Mouse (Mus musculus): Measurements from ENCODE around the gene Ppm1h. TPM values are rescaled to one million over a fixed set of nuclear protein-coding genes. Genes with fewer than 3 reads are reported as not detected.

Gene Ppm1h
- polyA plus RNA-seq, 1 experiment from 2014 or later, result 6.5 TPM

DNA sequence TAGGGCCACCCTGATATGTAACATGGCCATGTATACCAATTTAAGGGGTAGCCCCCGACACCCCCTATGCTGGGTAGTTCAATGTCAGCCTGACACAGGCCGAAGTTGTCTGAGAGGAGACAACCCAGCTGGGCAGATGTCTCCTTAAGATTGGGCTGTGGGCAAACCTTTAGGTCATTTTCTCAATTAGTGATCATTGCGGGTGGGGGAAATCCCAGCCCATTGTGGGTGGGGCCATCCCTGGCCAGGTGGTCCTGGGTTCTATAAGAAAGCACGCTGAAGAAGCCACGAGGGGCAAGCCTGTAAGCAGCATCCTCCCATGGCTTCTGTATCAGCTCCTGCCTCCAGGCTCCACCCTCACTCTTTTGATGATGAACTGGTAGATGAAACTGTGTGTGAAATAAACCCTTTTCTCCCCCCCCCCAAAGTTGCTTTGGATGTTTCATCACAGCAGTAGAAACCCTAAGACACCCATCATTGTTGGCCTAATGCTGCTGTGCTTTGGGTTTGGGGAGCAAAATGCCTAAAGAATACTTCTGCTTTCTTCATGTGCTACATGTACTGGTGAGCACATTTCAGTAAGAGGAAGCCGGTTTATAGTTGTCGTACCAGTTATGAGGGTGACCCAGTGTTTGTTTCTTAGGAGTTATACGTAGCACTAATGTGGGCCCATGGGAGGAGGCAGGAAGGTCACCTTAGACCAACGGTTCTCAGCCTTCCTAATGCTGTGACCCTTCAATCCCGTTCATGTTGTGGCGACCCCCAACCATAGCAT is 68.8 kb downstream of the Ppm1h start:
- 90% methylated on average over 11 of the region's 11 CpGs for WGBS
- Histone ChIP-seq H3K27me3 (no peaks in the 10 kb centered on the region), H3K9ac (no peak overlapping the region), H3K4me1 (no peaks in the 10 kb centered on the region), H3K9me3 (replicated peaks) (no peaks in the 10 kb centered on the region), H3K4me3 (no peak overlapping the region), H3K36me3 (ENCODE audit: poor library complexity, severe bottlenecking) (no peaks in the 10 kb centered on the region), H3K27ac (no peak overlapping the region), H3K4me2 (no peak overlapping the region)
- ATAC-seq, result no peak

DNA sequence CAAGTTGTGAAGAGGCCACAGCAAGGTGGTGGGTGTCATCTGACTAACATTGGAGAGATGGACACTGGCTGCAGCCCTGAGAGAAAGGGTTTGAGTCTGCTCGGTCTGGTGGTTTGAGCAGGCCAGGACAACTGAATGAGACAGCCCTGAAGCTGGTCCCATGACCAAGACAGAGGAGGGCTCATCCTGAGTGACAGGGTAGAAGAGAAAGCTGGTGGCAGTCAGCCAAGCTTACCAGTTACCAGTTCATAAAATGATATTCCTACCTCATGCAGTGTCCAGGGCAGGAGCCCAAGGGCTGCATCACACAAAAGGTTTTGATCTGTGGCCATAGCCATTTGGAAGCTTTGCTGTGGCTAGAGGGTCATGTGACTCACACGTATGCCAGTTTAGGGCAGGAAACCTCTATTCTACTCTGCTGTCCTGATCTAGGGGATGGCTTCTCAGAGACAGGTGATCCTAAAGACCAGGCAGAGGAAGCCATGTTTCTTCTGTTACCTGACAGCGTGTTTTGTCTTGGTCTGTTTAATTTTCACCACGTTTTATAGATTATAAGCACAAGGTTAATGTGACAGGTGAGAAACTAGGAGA is 69.9 kb downstream of the Ppm1h start:
- Histone ChIP-seq H3K27ac (no peak overlapping the region), H3K4me3 (no peak overlapping the region), H3K4me1 (peaks cover 7% of the 10 kb centered on the region), H3K4me2 (no peak overlapping the region), H3K27me3 (no peaks in the 10 kb centered on the region), H3K9ac (no peak overlapping the region), H3K9me3 (replicated peaks) (no peaks in the 10 kb centered on the region), H3K36me3 (ENCODE audit: poor library complexity, severe bottlenecking) (no peaks in the 10 kb centered on the region)
- ATAC-seq, result no peak
- 86% methylated on average over 4 of the region's 4 CpGs for WGBS

DNA sequence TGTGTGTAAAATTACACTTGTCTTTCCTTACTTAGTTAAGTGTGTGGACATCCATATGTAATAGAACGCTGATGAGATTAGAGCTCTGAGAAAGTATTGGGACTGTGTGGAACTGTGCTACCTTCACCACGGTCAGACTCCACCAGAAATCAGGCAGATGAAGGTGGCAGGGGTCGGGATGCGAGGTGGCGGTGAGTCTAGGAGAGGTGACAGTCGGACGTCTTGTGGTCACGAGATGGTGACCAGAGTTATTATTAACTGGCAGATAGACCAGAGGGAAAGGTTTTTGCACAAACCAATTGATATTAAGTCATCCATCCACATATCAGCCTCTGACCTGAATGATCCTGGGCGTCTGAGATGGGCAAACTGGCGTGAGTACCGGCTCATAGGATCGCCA is 70.5 kb downstream of the Ppm1h start:
- no peak for ATAC-seq
- no peak overlapping the region for H3K9ac ChIP-seq
- no peak overlapping the region for H3K4me2 ChIP-seq
- no peaks in the 10 kb centered on the region for H3K9me3 ChIP-seq (replicated peaks)
- H3K4me1 ChIP-seq, result peaks cover 13% of the 10 kb centered on the region
- no peak overlapping the region for H3K4me3 ChIP-seq
- 95% methylated on average over 12 of the region's 12 CpGs for WGBS
- H3K27me3 ChIP-seq, result no peaks in the 10 kb centered on the region
- H3K36me3 ChIP-seq (ENCODE audit: poor library complexity, severe bottlenecking), result no peaks in the 10 kb centered on the region
- H3K27ac ChIP-seq, result no peak overlapping the region

DNA sequence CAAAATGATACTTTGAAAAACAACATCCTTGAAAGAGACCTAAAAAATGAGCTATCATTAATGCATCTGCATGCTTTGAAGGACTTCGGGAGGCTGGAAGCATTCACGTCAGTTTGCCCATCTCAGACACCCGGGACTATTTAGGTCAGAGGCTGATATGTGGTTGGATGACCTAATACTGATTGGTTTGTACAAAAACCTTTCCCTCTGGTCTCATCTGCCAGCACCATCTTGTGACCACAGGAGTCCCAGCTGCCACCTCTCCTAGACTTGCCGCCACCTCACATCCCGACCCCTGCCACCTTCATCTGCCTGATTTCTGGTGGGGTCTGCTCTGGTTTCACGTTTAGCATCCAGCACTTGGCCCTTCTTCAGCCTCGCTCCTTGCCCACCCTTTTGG is 71.3 kb downstream of the Ppm1h start:
- H3K27me3 ChIP-seq, result no peaks in the 10 kb centered on the region
- no peak overlapping the region for H3K9ac ChIP-seq
- H3K4me2 ChIP-seq, result no peak overlapping the region
- no peak for ATAC-seq
- 94% methylated on average over 7 of the region's 7 CpGs for WGBS
- no peak overlapping the region for H3K27ac ChIP-seq
- no peaks in the 10 kb centered on the region for H3K9me3 ChIP-seq (replicated peaks)
- H3K4me1 ChIP-seq, result peaks cover 16% of the 10 kb centered on the region
- no peak overlapping the region for H3K4me3 ChIP-seq
- H3K36me3 ChIP-seq (ENCODE audit: poor library complexity, severe bottlenecking), result no peaks in the 10 kb centered on the region

DNA sequence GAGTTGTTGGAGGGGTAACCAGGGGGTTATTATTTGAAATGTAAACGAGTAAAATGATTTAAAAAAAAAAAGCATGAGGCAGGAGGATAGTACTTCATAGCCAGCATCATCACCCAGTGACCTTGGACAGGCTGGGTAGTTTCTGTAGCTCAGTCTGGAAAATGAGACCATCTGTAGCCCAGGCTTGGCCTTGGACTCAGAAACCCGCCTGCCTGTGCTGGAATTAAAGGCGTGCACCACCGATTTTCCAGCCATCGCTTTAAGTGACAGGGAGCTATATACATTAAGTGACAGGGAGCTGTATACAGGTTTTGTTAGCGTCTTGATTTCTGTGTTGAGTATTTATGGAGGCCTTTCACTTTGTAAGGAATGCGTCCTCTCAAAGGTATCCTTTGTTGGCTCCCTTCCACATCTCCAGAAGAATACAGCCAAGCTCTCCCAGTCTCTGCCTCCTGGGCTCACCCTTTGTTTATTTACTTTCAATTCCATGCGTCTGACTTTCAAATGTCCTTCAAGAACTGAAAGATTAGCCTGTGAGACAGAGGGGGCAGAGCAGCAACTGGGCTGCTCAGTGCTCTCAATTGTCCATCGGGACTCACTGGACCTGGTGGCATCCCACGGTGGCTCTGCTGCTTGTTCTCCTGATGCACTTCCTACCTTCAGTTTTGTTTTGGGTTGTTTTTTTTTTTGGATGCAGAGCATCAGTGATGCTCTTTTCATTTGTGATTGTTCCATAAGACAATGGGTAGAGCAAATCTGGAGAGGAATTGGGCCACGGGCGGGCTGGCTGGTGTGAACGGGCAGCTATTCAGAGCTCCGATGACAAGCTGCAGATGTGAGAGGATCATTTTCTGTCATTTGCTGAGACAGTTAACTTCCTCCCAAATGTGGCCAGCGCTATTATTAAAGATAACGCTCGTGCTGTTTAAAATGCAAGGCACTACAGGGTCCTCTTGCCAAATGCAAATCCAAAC is 74.7 kb downstream of the Ppm1h start:
- peak overlapping the region; percentile 32 for H3K4me2 ChIP-seq
- no peak overlapping the region for H3K27ac ChIP-seq
- peaks cover 19% of the 10 kb centered on the region for H3K4me1 ChIP-seq
- WGBS, result 16% methylated on average over 17 of the region's 17 CpGs
- H3K9ac ChIP-seq, result peak overlapping the region; percentile 26; the same call in 1 of the 2 replicates
- no peak for ATAC-seq
- no peaks in the 10 kb centered on the region for H3K9me3 ChIP-seq (replicated peaks)
- no peak overlapping the region for H3K4me3 ChIP-seq
- H3K36me3 ChIP-seq (ENCODE audit: poor library complexity, severe bottlenecking), result no peaks in the 10 kb centered on the region
- no peaks in the 10 kb centered on the region for H3K27me3 ChIP-seq

DNA sequence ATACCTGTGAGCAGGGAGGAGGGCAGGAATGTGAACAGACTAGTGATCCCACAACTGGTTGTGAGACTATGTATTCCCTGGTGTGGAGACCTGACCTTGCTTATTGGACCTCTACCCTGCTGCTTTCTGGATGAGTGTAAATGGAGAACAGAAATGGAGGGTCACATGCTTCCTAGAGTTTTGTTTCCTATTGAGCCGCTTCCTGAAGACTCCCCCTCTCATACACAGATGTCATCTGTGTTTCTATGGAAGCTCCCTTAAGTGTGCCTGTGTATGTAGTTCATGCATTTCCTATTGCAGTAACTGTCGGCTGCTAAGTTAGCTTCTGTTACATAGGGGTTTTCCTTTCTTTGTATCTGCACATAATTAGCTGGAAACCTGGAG is 75.4 kb downstream of the Ppm1h start:
- H3K36me3 ChIP-seq (ENCODE audit: poor library complexity, severe bottlenecking), result no peaks in the 10 kb centered on the region
- WGBS, result 43% methylated on average over 2 of the region's 2 CpGs
- H3K9ac ChIP-seq, result no peak overlapping the region
- no peak overlapping the region for H3K27ac ChIP-seq
- no peak for ATAC-seq
- no peaks in the 10 kb centered on the region for H3K9me3 ChIP-seq (replicated peaks)
- peak overlapping the region; percentile 32; the same call in 1 of the 2 replicates for H3K4me2 ChIP-seq
- peaks cover 19% of the 10 kb centered on the region for H3K4me1 ChIP-seq
- H3K27me3 ChIP-seq, result no peaks in the 10 kb centered on the region
- no peak overlapping the region for H3K4me3 ChIP-seq

DNA sequence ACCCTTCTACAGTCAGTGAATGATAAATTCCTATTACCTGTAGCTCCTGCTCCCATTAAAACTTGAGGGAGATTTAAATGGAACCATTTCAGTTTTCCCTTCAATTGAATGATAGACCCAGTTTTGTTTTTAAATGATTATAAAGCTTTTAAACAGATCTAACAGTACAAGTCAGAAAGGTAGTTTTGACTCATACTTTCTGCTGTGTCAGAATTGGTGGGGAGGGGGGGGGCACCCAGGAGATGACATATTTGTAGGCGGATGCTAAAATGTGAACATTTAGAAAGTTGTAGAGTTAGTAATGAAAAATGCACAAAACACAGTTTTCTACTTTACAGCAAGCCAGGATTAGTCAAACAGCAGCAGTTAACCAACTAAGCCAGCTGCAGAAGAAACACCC is 76.4 kb downstream of the Ppm1h start:
- WGBS, result 100% methylated on average over 1 of the region's 1 CpGs
- no peak for ATAC-seq
- H3K9me3 ChIP-seq (replicated peaks), result no peaks in the 10 kb centered on the region
- no peak overlapping the region for H3K4me2 ChIP-seq
- H3K4me1 ChIP-seq, result peaks cover 19% of the 10 kb centered on the region
- no peaks in the 10 kb centered on the region for H3K36me3 ChIP-seq (ENCODE audit: poor library complexity, severe bottlenecking)
- H3K9ac ChIP-seq, result no peak overlapping the region
- H3K27me3 ChIP-seq, result no peaks in the 10 kb centered on the region
- H3K27ac ChIP-seq, result no peak overlapping the region
- no peak overlapping the region for H3K4me3 ChIP-seq

DNA sequence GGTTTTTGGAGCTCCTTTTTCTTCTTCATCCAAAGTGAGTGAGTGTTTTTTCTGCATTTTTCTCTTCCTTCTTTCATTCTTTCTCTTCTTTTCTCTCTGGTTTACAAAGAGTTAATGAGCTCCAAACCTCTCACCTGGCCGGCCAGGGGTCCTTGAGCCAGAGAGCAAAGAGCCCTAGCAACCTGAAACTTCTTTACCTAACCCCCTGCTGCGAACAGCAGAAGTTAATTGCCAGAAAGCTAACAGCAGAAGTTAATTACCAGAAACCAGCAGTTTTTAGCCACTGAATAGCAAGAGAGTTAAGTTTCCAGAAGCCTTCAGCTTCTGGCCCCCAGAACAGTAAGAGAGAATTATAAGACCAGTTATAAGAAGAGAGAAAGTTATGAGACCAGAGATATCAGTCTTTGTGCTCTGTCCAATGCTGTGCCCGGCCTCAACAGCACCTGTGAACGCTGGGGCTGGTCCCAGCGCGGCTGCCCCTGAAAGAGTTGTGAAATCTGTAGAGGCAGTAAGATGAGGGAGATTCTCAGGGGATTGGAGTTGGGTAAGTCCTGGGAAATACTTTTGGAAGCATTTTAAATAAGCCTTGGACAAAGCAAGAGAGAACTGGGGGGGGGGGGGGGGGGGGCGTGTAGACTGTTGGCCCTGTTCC is 78.4 kb downstream of the Ppm1h start:
- Histone ChIP-seq H3K27ac (no peak overlapping the region), H3K4me2 (no peak overlapping the region), H3K4me1 (peaks cover 19% of the 10 kb centered on the region), H3K9ac (no peak overlapping the region), H3K4me3 (no peak overlapping the region), H3K27me3 (no peaks in the 10 kb centered on the region), H3K36me3 (ENCODE audit: poor library complexity, severe bottlenecking) (no peaks in the 10 kb centered on the region), H3K9me3 (replicated peaks) (no peaks in the 10 kb centered on the region)
- 6% methylated on average over 6 of the region's 7 CpGs for WGBS
- ATAC-seq, result no peak

DNA sequence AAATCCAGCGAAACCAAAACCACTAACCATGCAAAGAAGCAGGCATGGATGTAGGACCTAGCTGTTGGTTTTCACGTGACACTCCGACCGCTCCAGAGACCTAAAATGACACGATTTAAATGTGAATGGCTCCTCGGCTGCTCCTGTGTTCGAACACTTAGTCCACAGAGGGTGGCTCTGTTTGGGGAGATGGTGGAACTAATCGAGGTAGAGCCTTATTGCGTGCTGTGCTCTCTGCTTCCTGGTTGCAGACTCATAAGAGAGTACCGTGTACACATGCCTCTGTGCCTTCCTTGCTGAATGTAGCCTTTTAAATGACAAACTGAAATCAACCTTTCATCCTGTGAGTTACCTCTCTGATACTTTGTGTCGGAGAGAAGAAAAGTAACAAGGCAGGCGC is 79.2 kb downstream of the Ppm1h start:
- WGBS, result 59% methylated on average over 12 of the region's 12 CpGs

DNA sequence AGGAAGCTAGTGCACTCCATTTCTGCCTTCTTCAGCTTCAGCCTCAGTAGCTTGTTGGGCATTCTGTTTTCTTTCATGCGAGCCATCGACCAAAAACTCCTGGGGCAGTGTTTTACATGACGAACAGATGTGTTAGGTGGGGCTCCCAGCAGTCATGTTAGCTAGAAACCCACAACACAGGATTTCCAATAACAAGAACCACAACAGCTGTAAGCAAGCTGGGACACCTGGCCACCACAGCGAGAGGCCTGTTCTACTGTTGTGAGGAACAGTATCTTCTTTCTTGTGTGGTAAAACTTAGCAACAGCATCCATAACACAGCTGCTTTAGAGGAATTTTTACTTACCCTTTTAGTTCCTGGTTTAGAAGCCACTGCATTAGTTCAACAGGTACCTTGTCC is 79.8 kb downstream of the Ppm1h start:
- Histone ChIP-seq H3K9me3 (replicated peaks) (no peaks in the 10 kb centered on the region), H3K27me3 (no peaks in the 10 kb centered on the region), H3K36me3 (ENCODE audit: poor library complexity, severe bottlenecking) (no peaks in the 10 kb centered on the region), H3K4me3 (no peak overlapping the region), H3K4me1 (peaks cover 13% of the 10 kb centered on the region), H3K4me2 (no peak overlapping the region), H3K27ac (no peak overlapping the region), H3K9ac (no peak overlapping the region)
- 90% methylated on average over 4 of the region's 4 CpGs for WGBS
- no peak for ATAC-seq

More for the DNA sequence above, 79.2 kb downstream of the Ppm1h start:
- Histone ChIP-seq H3K9ac (no peak overlapping the region), H3K4me1 (peaks cover 19% of the 10 kb centered on the region), H3K4me2 (no peak overlapping the region), H3K9me3 (replicated peaks) (no peaks in the 10 kb centered on the region), H3K4me3 (no peak overlapping the region), H3K27ac (no peak overlapping the region), H3K36me3 (ENCODE audit: poor library complexity, severe bottlenecking) (no peaks in the 10 kb centered on the region), H3K27me3 (no peaks in the 10 kb centered on the region)
- no peak for ATAC-seq

DNA sequence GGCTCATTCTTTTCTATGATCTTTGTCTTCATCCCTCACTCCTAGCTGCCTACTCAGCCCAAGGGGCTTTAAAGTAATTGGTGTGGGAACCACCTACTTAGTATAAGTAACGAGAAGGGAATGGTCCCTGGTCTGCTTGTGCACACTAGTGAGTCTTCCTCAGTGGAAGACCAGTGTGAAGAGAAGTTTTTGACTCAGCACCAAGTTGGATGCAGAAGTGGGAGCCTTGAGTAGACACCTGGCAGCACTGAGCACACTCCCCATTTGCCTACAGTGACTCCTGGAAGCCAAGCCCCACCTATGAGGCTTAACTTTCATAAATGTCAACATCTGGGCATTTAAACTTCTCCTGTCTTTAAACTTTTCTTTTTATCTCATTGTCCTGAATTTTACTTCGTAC is 81.2 kb downstream of the Ppm1h start:
- no peaks in the 10 kb centered on the region for H3K36me3 ChIP-seq (ENCODE audit: poor library complexity, severe bottlenecking)
- H3K27ac ChIP-seq, result no peak overlapping the region

More for the DNA sequence above, 81.2 kb downstream of the Ppm1h start:
- no peaks in the 10 kb centered on the region for H3K27me3 ChIP-seq
- no peak for ATAC-seq
- H3K4me2 ChIP-seq, result no peak overlapping the region
- no peaks in the 10 kb centered on the region for H3K9me3 ChIP-seq (replicated peaks)
- H3K4me3 ChIP-seq, result no peak overlapping the region
- H3K9ac ChIP-seq, result no peak overlapping the region
- 84% methylated on average over 2 of the region's 2 CpGs for WGBS
- peaks cover 2% of the 10 kb centered on the region; the same call in 1 of the 2 replicates for H3K4me1 ChIP-seq
